Mouse (Mus musculus): ENCODE results near the gene Arl9. TPM values are rescaled to one million over a fixed set of nuclear protein-coding genes. Genes with fewer than 3 reads are reported as not detected.

Arl9 gene
- polyA plus RNA-seq, 1 experiment: not detected

DNA sequence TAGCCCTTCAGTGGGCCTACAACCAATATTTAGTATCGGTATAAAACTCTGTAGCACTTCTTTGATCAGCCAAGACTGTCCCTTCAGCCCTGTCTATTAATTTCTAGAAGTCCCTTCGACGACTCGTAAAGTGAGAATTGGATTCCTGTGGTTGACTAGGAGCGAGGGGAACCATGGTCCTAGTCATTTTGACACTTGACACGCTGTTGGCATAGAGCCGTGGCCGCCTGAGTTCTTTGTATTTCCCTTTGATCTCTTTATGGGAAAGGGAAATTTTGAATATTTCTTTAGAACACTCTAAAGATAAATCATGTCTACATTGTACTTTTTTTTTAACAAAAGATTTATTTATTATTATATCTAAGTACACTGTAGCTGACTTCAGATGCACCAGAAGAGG lies 28.1 kb upstream of the Arl9 start:
- no peak overlapping the region for H3K4me3 ChIP-seq (ENCODE audit: low read depth, low read length)

DNA sequence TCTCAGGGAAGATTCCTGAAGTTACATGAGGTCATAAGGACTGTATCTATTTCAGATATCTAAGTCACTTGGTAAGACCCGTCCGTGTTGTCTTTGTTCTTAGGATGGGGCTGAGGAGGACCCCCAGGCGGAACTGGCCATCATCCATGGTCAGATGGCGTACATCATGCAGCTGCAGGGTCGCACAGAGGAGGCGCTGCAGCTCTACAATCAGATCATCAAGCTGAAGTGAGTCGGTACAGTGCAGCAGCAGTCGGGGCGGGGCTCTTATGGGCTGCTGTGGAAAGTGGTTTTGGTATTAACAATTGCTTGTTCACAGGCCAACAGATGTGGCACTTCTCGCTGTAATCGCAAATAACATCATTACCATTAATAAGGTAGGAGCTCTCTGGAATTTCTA lies 19.8 kb upstream of the Arl9 start:
- Histone ChIP-seq H3K4me3 (ENCODE audit: low read depth, low read length) (no peak overlapping the region), H3K9me3 (replicated peaks; ENCODE audit: control insufficient read depth, insufficient read depth, low read length, poor library complexity, severe bottlenecking) (no peaks in the 10 kb centered on the region), H3K4me1 (ENCODE audit: control insufficient read depth, insufficient read depth, low read length) (no peaks in the 10 kb centered on the region), H3K9ac (ENCODE audit: low read depth, poor library complexity, severe bottlenecking) (no peak overlapping the region), H3K27ac (ENCODE audit: insufficient read depth, low read length) (no peak overlapping the region), H3K36me3 (ENCODE audit: control insufficient read depth, insufficient read depth, low read length, poor library complexity, severe bottlenecking) (peaks cover 45% of the 10 kb centered on the region), H3K27me3 (ENCODE audit: control insufficient read depth, insufficient read depth, low read length, poor library complexity, severe bottlenecking) (no peaks in the 10 kb centered on the region)
- TF ChIP-seq CTCF (IDR thresholded peaks at IDR 0.05; ENCODE audit: low read depth, low read length) (peak; percentile 30), POLR2A (IDR thresholded peaks at IDR 0.05; ENCODE audit: insufficient read depth, low read length) (no peak)

More for the DNA sequence above, 28.1 kb upstream of the Arl9 start:
- Histone ChIP-seq H3K27me3 (ENCODE audit: control insufficient read depth, insufficient read depth, low read length, poor library complexity, severe bottlenecking) (no peaks in the 10 kb centered on the region), H3K9me3 (replicated peaks; ENCODE audit: control insufficient read depth, insufficient read depth, low read length, poor library complexity, severe bottlenecking) (no peaks in the 10 kb centered on the region), H3K27ac (ENCODE audit: insufficient read depth, low read length) (no peak overlapping the region), H3K9ac (ENCODE audit: low read depth, poor library complexity, severe bottlenecking) (peak overlapping the region; percentile 85; the same call in 1 of the 2 replicates), H3K36me3 (ENCODE audit: control insufficient read depth, insufficient read depth, low read length, poor library complexity, severe bottlenecking) (peaks cover 12% of the 10 kb centered on the region), H3K4me1 (ENCODE audit: control insufficient read depth, insufficient read depth, low read length) (no peaks in the 10 kb centered on the region)
- TF ChIP-seq EP300 (IDR thresholded peaks at IDR 0.05; ENCODE audit: insufficient read depth, low read depth, low read length) (no peak), CTCF (IDR thresholded peaks at IDR 0.05; ENCODE audit: low read depth, low read length) (no peak), POLR2A (IDR thresholded peaks at IDR 0.05; ENCODE audit: insufficient read depth, low read length) (no peak)

DNA sequence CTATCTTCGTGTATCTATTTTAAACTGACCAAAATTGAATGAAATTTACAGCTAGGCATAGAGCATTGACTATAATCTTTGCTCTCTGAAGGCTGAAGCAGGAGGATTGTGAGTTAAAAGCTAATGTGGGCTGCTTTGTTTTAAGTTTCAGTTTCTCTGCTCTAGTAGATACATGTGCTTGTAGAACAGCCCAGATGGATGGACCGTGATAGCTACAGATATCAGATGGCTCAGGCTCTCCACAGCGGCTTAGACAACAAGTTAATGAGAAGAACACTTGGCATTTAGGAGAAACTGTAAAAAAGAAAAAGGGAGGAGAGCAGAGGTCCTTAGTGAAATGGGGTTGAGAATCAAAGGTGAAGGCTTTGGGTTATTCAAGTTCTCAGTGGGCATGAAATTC lies 13.1 kb upstream of the Arl9 start:
- no peak overlapping the region for H3K27ac ChIP-seq (ENCODE audit: insufficient read depth, low read length)
- peaks cover 42% of the 10 kb centered on the region for H3K36me3 ChIP-seq (ENCODE audit: control insufficient read depth, insufficient read depth, low read length, poor library complexity, severe bottlenecking)
- no peaks in the 10 kb centered on the region for H3K4me1 ChIP-seq (ENCODE audit: control insufficient read depth, insufficient read depth, low read length)
- H3K4me3 ChIP-seq (ENCODE audit: low read depth, low read length): no peak overlapping the region
- no peak overlapping the region for H3K9ac ChIP-seq (ENCODE audit: low read depth, poor library complexity, severe bottlenecking)
- no peaks in the 10 kb centered on the region for H3K27me3 ChIP-seq (ENCODE audit: control insufficient read depth, insufficient read depth, low read length, poor library complexity, severe bottlenecking)
- TF ChIP-seq CTCF (IDR thresholded peaks at IDR 0.05; ENCODE audit: low read depth, low read length) (no peak), EP300 (IDR thresholded peaks at IDR 0.05; ENCODE audit: insufficient read depth, low read depth, low read length) (no peak), POLR2A (IDR thresholded peaks at IDR 0.05; ENCODE audit: insufficient read depth, low read length) (no peak)
- no peaks in the 10 kb centered on the region for H3K9me3 ChIP-seq (replicated peaks; ENCODE audit: control insufficient read depth, insufficient read depth, low read length, poor library complexity, severe bottlenecking)

DNA sequence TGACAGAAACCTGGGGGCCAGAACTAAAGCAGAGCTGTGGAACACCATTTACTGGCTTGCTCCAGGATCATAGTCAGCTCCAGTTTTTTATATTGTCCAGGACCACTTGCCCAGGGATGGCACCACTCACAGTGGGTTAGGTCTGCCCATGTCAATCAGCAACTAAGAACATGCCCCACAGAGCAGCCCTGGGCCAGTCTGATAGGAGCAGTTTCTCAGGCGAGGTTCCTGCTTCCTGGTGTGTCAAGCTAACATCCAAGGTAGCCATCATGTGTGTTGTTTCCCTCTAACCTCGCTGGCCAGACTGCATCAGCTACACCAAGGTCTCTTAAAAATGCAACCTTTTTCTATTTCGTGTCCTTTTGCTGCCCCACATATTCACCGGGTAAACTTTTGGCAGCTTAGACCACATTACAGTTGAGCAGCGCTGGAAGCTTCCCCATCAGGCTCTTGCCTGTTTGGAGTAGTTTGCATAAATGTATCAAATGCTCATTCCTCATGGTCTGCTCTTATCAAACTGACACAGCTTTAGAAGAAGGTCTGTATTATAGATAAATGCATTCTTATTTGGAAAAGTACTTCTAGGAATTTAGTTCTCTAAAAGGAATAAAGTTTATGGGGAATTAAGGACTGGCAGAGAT lies 10.6 kb upstream of the Arl9 start:
- no peaks in the 10 kb centered on the region for H3K9me3 ChIP-seq (replicated peaks; ENCODE audit: control insufficient read depth, insufficient read depth, low read length, poor library complexity, severe bottlenecking)
- TF ChIP-seq CTCF (IDR thresholded peaks at IDR 0.05; ENCODE audit: low read depth, low read length) (no peak), EP300 (IDR thresholded peaks at IDR 0.05; ENCODE audit: insufficient read depth, low read depth, low read length) (no peak), POLR2A (IDR thresholded peaks at IDR 0.05; ENCODE audit: insufficient read depth, low read length) (no peak)
- H3K4me1 ChIP-seq (ENCODE audit: control insufficient read depth, insufficient read depth, low read length): no peaks in the 10 kb centered on the region
- no peak overlapping the region for H3K27ac ChIP-seq (ENCODE audit: insufficient read depth, low read length)
- H3K9ac ChIP-seq (ENCODE audit: low read depth, poor library complexity, severe bottlenecking): no peak overlapping the region
- no peaks in the 10 kb centered on the region for H3K27me3 ChIP-seq (ENCODE audit: control insufficient read depth, insufficient read depth, low read length, poor library complexity, severe bottlenecking)
- peaks cover 49% of the 10 kb centered on the region for H3K36me3 ChIP-seq (ENCODE audit: control insufficient read depth, insufficient read depth, low read length, poor library complexity, severe bottlenecking)
- H3K4me3 ChIP-seq (ENCODE audit: low read depth, low read length): no peak overlapping the region

GRCm38 (mm10) chr5:76998416-76998815 lies 5.4 kb upstream of the Arl9 start:
- no peak overlapping the region for H3K27ac ChIP-seq (ENCODE audit: insufficient read depth, low read length)
- H3K27me3 ChIP-seq (ENCODE audit: control insufficient read depth, insufficient read depth, low read length, poor library complexity, severe bottlenecking): no peaks in the 10 kb centered on the region
- H3K36me3 ChIP-seq (ENCODE audit: control insufficient read depth, insufficient read depth, low read length, poor library complexity, severe bottlenecking): peaks cover 44% of the 10 kb centered on the region
- TF ChIP-seq POLR2A (IDR thresholded peaks at IDR 0.05; ENCODE audit: insufficient read depth, low read length) (no peak), CTCF (IDR thresholded peaks at IDR 0.05; ENCODE audit: low read depth, low read length) (peak; percentile 16)
- H3K9me3 ChIP-seq (replicated peaks; ENCODE audit: control insufficient read depth, insufficient read depth, low read length, poor library complexity, severe bottlenecking): no peaks in the 10 kb centered on the region
- H3K9ac ChIP-seq (ENCODE audit: low read depth, poor library complexity, severe bottlenecking): no peak overlapping the region
- no peak overlapping the region for H3K4me3 ChIP-seq (ENCODE audit: low read depth, low read length)
- no peaks in the 10 kb centered on the region for H3K4me1 ChIP-seq (ENCODE audit: control insufficient read depth, insufficient read depth, low read length)

DNA sequence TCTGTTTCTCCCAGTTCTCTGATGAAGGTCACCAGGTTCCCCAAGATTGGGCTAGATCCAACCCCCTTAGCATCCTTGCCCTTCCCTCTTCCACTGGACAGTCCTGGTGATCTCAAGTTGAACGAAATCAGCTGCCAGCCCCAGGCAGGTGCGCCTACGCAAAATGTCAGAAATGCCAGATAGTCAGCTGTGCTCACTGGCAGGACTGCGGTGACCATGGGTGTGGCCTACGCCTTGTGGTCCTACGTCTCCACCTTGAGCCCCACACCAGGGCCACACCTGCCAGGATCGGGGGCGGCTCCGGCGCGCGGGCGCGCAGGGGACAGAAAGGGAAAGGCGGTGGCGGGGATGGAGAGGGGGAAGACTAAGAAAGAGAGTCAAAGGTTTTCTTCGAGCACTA lies 2.7 kb upstream of the Arl9 start:
- H3K9me3 ChIP-seq (replicated peaks; ENCODE audit: control insufficient read depth, insufficient read depth, low read length, poor library complexity, severe bottlenecking): no peaks in the 10 kb centered on the region
- no peak overlapping the region for H3K9ac ChIP-seq (ENCODE audit: low read depth, poor library complexity, severe bottlenecking)
- no peak overlapping the region for H3K27ac ChIP-seq (ENCODE audit: insufficient read depth, low read length)
- TF ChIP-seq EP300 (IDR thresholded peaks at IDR 0.05; ENCODE audit: insufficient read depth, low read depth, low read length): no peak
- no peak for TF ChIP-seq CTCF (IDR thresholded peaks at IDR 0.05; ENCODE audit: low read depth, low read length)
- TF ChIP-seq POLR2A (IDR thresholded peaks at IDR 0.05; ENCODE audit: insufficient read depth, low read length): no peak
- no peaks in the 10 kb centered on the region for H3K27me3 ChIP-seq (ENCODE audit: control insufficient read depth, insufficient read depth, low read length, poor library complexity, severe bottlenecking)
- H3K4me1 ChIP-seq (ENCODE audit: control insufficient read depth, insufficient read depth, low read length): no peaks in the 10 kb centered on the region
- no peak overlapping the region for H3K4me3 ChIP-seq (ENCODE audit: low read depth, low read length)
- peaks cover 27% of the 10 kb centered on the region for H3K36me3 ChIP-seq (ENCODE audit: control insufficient read depth, insufficient read depth, low read length, poor library complexity, severe bottlenecking)

Data from ES-Bruce4 (cell line).